Mouse (Mus musculus): ENCODE results near the gene Btg2. TPM values are rescaled to one million over a fixed set of nuclear protein-coding genes. Genes with fewer than 3 reads are reported as not detected.

Btg2 gene
- polyA plus RNA-seq, 1 experiment from 2014 or later: 34.2 TPM

- ATAC-seq (ENCODE audit: insufficient number of reproducible peaks, insufficient read depth, low FRiP score, low TSS enrichment): no peak
- Histone ChIP-seq H3K9ac (no peak overlapping the region), H3K4me3 (no peak overlapping the region), H3K4me1 (peaks cover 29% of the 10 kb centered on the region), H3K9me3 (no peaks in the 10 kb centered on the region), H3K36me3 (0 out of 2 replicates have a peak, but pooled peaks cover 5% of the 10 kb centered on the region), H3K4me2 (replicated peaks) (no peak overlapping the region), H3K27me3 (no peaks in the 10 kb centered on the region), H3K27ac (no peak overlapping the region)
- WGBS: 87% methylated on average over 10 of the region's 10 CpGs
Measured at GRCm38 (mm10) chr1:134074606-134075005, 4.3 kb downstream of the Btg2 start.

- no peak overlapping the region for H3K27ac ChIP-seq
- no peaks in the 10 kb centered on the region for H3K9me3 ChIP-seq
- H3K36me3 ChIP-seq: 0 out of 2 replicates have a peak, but pooled peaks cover 5% of the 10 kb centered on the region
- H3K27me3 ChIP-seq: no peaks in the 10 kb centered on the region
- peaks cover 28% of the 10 kb centered on the region for H3K4me1 ChIP-seq
- H3K4me3 ChIP-seq: no peak overlapping the region
- H3K9ac ChIP-seq: no peak overlapping the region
- ATAC-seq (ENCODE audit: insufficient number of reproducible peaks, insufficient read depth, low FRiP score, low TSS enrichment): no peak
- 70% methylated on average over 3 of the region's 3 CpGs for WGBS
- no peak overlapping the region for H3K4me2 ChIP-seq (replicated peaks)
Measured at GRCm38 (mm10) chr1:134074184-134074583, 4.7 kb downstream of the Btg2 start.

- no peak overlapping the region for H3K9ac ChIP-seq
- H3K36me3 ChIP-seq: 0 out of 2 replicates have a peak, but pooled peaks cover 5% of the 10 kb centered on the region
- no peaks in the 10 kb centered on the region for H3K9me3 ChIP-seq
- no peak overlapping the region for H3K4me2 ChIP-seq (replicated peaks)
- no peak for ATAC-seq (ENCODE audit: insufficient number of reproducible peaks, insufficient read depth, low FRiP score, low TSS enrichment)
- H3K27me3 ChIP-seq: no peaks in the 10 kb centered on the region
- H3K27ac ChIP-seq: no peak overlapping the region
- H3K4me1 ChIP-seq: peaks cover 28% of the 10 kb centered on the region
- no peak overlapping the region for H3K4me3 ChIP-seq
- 78% methylated on average over 1 of the region's 1 CpGs for WGBS
Measured at GRCm38 (mm10) chr1:134073658-134074057, 5.3 kb downstream of the Btg2 start.

- H3K9ac ChIP-seq: no peak overlapping the region
- H3K27ac ChIP-seq: no peak overlapping the region
- WGBS: 88% methylated on average over 6 of the region's 6 CpGs
- H3K36me3 ChIP-seq: 0 out of 2 replicates have a peak, but pooled peaks cover 5% of the 10 kb centered on the region
- peaks cover 28% of the 10 kb centered on the region for H3K4me1 ChIP-seq
- H3K4me2 ChIP-seq (replicated peaks): no peak overlapping the region
- no peaks in the 10 kb centered on the region for H3K27me3 ChIP-seq
- no peak for ATAC-seq (ENCODE audit: insufficient number of reproducible peaks, insufficient read depth, low FRiP score, low TSS enrichment)
- no peaks in the 10 kb centered on the region for H3K9me3 ChIP-seq
- H3K4me3 ChIP-seq: no peak overlapping the region
Measured at GRCm38 (mm10) chr1:134073061-134073564, 5.8 kb downstream of the Btg2 start.

- Histone ChIP-seq H3K4me1 (peaks cover 35% of the 10 kb centered on the region), H3K4me2 (replicated peaks) (no peak overlapping the region), H3K36me3 (0 out of 2 replicates have a peak, but pooled peaks cover 5% of the 10 kb centered on the region), H3K9ac (no peak overlapping the region), H3K27me3 (no peaks in the 10 kb centered on the region), H3K4me3 (no peak overlapping the region), H3K27ac (peak overlapping the region; percentile 50; the same call in 1 of the 2 replicates), H3K9me3 (no peaks in the 10 kb centered on the region)
- no peak for ATAC-seq (ENCODE audit: insufficient number of reproducible peaks, insufficient read depth, low FRiP score, low TSS enrichment)
- WGBS: 48% methylated on average over 10 of the region's 10 CpGs
Measured at GRCm38 (mm10) chr1:134071411-134072018, 7.4 kb downstream of the Btg2 start.

GRCm38 (mm10) chr1:134070099-134070669 lies 8.7 kb downstream of the Btg2 start:
- WGBS: 71% methylated on average over 8 of the region's 8 CpGs
- no peak overlapping the region for H3K4me2 ChIP-seq (replicated peaks)
- H3K27me3 ChIP-seq: no peaks in the 10 kb centered on the region
- peaks cover 45% of the 10 kb centered on the region for H3K4me1 ChIP-seq
- no peaks in the 10 kb centered on the region for H3K9me3 ChIP-seq
- ATAC-seq (ENCODE audit: insufficient number of reproducible peaks, insufficient read depth, low FRiP score, low TSS enrichment): no peak
- no peak overlapping the region for H3K9ac ChIP-seq
- H3K27ac ChIP-seq: 0 out of 2 replicates have a peak overlapping the region, but pooled peaks have one; percentile 26
- H3K4me3 ChIP-seq: no peak overlapping the region
- no peaks in the 10 kb centered on the region for H3K36me3 ChIP-seq

GRCm38 (mm10) chr1:134067143-134067619 lies 11.7 kb downstream of the Btg2 start:
- no peak overlapping the region for H3K4me3 ChIP-seq
- H3K9me3 ChIP-seq: no peaks in the 10 kb centered on the region
- no peaks in the 10 kb centered on the region for H3K27me3 ChIP-seq
- no peak overlapping the region for H3K9ac ChIP-seq
- H3K36me3 ChIP-seq: no peaks in the 10 kb centered on the region
- peak; percentile 54 for ATAC-seq (ENCODE audit: insufficient number of reproducible peaks, insufficient read depth, low FRiP score, low TSS enrichment)
- H3K4me2 ChIP-seq (replicated peaks): peak overlapping the region; percentile 15
- WGBS: 8% methylated on average over 7 of the region's 8 CpGs
- H3K27ac ChIP-seq: peak overlapping the region; percentile 32
- peaks cover 72% of the 10 kb centered on the region for H3K4me1 ChIP-seq

- no peak for ATAC-seq (ENCODE audit: insufficient number of reproducible peaks, insufficient read depth, low FRiP score, low TSS enrichment)
- 49% methylated on average over 3 of the region's 3 CpGs for WGBS
- no peak overlapping the region for H3K9ac ChIP-seq
- H3K4me2 ChIP-seq (replicated peaks): no peak overlapping the region
- no peak overlapping the region for H3K4me3 ChIP-seq
- H3K9me3 ChIP-seq: no peaks in the 10 kb centered on the region
- H3K27me3 ChIP-seq: no peaks in the 10 kb centered on the region
- peaks cover 77% of the 10 kb centered on the region for H3K4me1 ChIP-seq
- no peaks in the 10 kb centered on the region for H3K36me3 ChIP-seq
- peak overlapping the region; percentile 32 for H3K27ac ChIP-seq
Measured at GRCm38 (mm10) chr1:134066554-134066953, 12.4 kb downstream of the Btg2 start.

GRCm38 (mm10) chr1:134065241-134065809 lies 13.6 kb downstream of the Btg2 start:
- H3K27me3 ChIP-seq: no peaks in the 10 kb centered on the region
- no peaks in the 10 kb centered on the region for H3K9me3 ChIP-seq
- H3K27ac ChIP-seq: peak overlapping the region; percentile 95; the same call in 1 of the 2 replicates
- ATAC-seq (ENCODE audit: insufficient number of reproducible peaks, insufficient read depth, low FRiP score, low TSS enrichment): no peak
- H3K36me3 ChIP-seq: no peaks in the 10 kb centered on the region
- H3K9ac ChIP-seq: no peak overlapping the region
- 61% methylated on average over 4 of the region's 4 CpGs for WGBS
- H3K4me2 ChIP-seq (replicated peaks): no peak overlapping the region
- no peak overlapping the region for H3K4me3 ChIP-seq
- peaks cover 75% of the 10 kb centered on the region for H3K4me1 ChIP-seq

GRCm38 (mm10) chr1:134064296-134064831 lies 14.6 kb downstream of the Btg2 start:
- Histone ChIP-seq H3K36me3 (no peaks in the 10 kb centered on the region), H3K4me3 (no peak overlapping the region), H3K4me1 (peaks cover 77% of the 10 kb centered on the region), H3K4me2 (replicated peaks) (no peak overlapping the region), H3K27me3 (no peaks in the 10 kb centered on the region), H3K9ac (no peak overlapping the region), H3K27ac (peak overlapping the region; percentile 95), H3K9me3 (no peaks in the 10 kb centered on the region)
- ATAC-seq (ENCODE audit: insufficient number of reproducible peaks, insufficient read depth, low FRiP score, low TSS enrichment): no peak
- 81% methylated on average over 2 of the region's 2 CpGs for WGBS

- Histone ChIP-seq H3K4me1 (peaks cover 77% of the 10 kb centered on the region), H3K9ac (peak overlapping the region; percentile 40; the same call in 1 of the 2 replicates), H3K27ac (peak overlapping the region; percentile 95), H3K36me3 (no peaks in the 10 kb centered on the region), H3K4me3 (no peak overlapping the region), H3K27me3 (no peaks in the 10 kb centered on the region), H3K4me2 (replicated peaks) (peak overlapping the region; percentile 41), H3K9me3 (no peaks in the 10 kb centered on the region)
- no peak for ATAC-seq (ENCODE audit: insufficient number of reproducible peaks, insufficient read depth, low FRiP score, low TSS enrichment)
- WGBS: 14% methylated on average over 9 of the region's 9 CpGs
Measured at GRCm38 (mm10) chr1:134063773-134064125, 15.2 kb downstream of the Btg2 start.
